Mouse (Mus musculus): ENCODE results near the gene Bhmt2.

DNA sequence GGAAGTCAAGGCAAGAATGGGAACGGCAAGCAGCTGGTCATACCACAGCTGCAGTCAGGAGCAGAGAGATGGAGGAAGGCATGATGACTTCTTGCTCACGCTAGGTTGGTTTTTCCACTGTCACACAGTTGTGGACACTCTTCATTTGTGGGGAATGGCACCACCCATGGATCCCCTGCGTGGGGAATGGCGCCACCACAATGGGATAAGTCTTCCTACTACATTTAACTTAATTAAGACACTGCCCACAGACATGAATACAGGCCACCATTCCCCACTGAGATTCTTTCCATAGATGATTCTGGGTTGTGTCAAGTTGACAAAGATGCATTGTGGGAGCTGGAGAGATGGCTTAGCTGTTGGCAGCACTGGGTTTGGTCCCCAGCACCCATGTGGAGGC lies 38.3 kb upstream of the Bhmt2 start:
- TF ChIP-seq CTCF (IDR thresholded peaks at IDR 0.05; ENCODE audit: low read depth) (no peak), EP300 (IDR thresholded peaks at IDR 0.05; ENCODE audit: low read depth) (no peak)

Measured in liver, embryonic 14.5 days (tissue).